Mouse (Mus musculus) cerebellum, adult 2 months (tissue): ENCODE results near the gene Sox11. TPM values are rescaled to one million over a fixed set of nuclear protein-coding genes. Genes with fewer than 3 reads are reported as not detected.

Source experiments
- DNase-seq, 2 experiments: peaks; one replicate each; pipeline ENCODE4 v3.0.0; 2021
- H3K27ac ChIP-seq: fragments of 200-500 bp; 2 replicates; pipeline ENCODE4 v1.5.1; 2012; ENCODE audit warnings: low read length, control low read depth, inconsistent platforms; ENCODE audit not compliant: insufficient read depth
- H3K27me3 ChIP-seq: fragments of 200-500 bp; 2 replicates; pipeline ENCODE4 v1.6.1; 2012; ENCODE audit warnings: inconsistent platforms, mild to moderate bottlenecking, low read length, moderate library complexity; ENCODE audit not compliant: control insufficient read depth, insufficient read depth
- H3K4me1 ChIP-seq: fragments of 200-500 bp; 2 replicates; pipeline ENCODE4 v1.6.1; 2011; ENCODE audit warnings: low read length; ENCODE audit not compliant: control insufficient read depth, insufficient read depth
- H3K4me3 ChIP-seq: fragments of 200-500 bp; replicated peaks from 2 replicates; pipeline ENCODE3; 2011; ENCODE audit warnings: mild to moderate bottlenecking, low read depth, low read length, control low read depth; ENCODE audit not compliant: insufficient read depth
- CTCF ChIP-seq: fragments of 200-500 bp; IDR thresholded peaks from 2 replicates; pipeline ENCODE4 v1.5.1; 2011; ENCODE audit warnings: low read depth, mild to moderate bottlenecking, control low read depth, low read length, moderate library complexity, borderline replicate concordance; ENCODE audit not compliant: insufficient read depth
- POLR2A ChIP-seq: fragments of 200-500 bp; IDR thresholded peaks from 2 replicates; pipeline ENCODE4 v1.6.1; 2011; ENCODE audit warnings: low read length, control low read depth, borderline replicate concordance; ENCODE audit not compliant: insufficient read depth
- WGBS: fragments of 180-500 bp; shearing (Covaris S2); methylation state at CpG from one replicate; pipeline ENCODE4 v1.1.7; 2018; 5-methylcytosine and 5-hydroxymethylcytosine counted together
- polyA plus RNA-seq: library from polyadenylated mRNA; depleted of rRNA; stranded (reverse); fragments of >200 nt; gene quantifications from 2 replicates; pipeline ENCODE4 v1.2.3, GENCODE M21; 2012

The Sox11 gene
- polyA plus RNA-seq, 1 experiment: 2.0 TPM

DNA sequence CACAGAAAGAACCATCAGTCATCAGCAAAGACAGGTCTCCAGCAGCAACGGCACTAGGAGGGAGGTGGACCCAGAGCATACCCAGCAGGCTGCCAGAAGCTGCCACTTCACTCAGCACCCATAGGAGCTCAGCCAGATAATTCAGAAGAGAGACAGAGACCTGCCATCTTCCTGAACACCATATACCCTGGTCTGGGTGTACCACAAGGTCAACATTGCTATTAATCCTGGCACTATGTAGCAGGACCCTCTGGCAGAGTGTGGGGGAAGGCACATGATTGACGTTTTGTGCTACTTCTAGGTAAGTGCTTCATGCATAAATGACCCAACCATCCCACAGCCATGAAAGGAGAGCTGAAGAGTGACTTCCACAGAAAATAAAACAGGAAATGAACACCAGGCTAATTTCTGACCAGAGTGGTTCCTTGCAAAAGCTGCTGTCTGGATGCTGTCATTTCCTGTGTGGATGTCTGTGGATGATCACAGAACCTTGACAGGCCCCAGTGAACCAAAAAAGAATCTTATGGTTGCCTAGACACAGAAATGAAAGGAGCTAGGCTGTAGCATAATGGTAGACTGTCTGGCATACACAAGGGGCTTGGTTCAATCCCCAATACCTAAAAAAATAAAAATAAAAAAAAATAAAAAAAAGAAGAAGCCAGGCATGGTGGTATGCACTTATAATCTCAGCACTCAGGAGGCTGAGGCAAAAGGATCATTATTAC lies 37.5 kb downstream of the Sox11 start:
- no peak for TF ChIP-seq POLR2A
- TF ChIP-seq CTCF: no peak
- 46% methylated on average over 2 of the region's 2 CpGs for WGBS
- no peaks in the 10 kb centered on the region for H3K4me1 ChIP-seq
- no peaks in the 10 kb centered on the region; the same call in 1 of the 2 replicates for H3K27me3 ChIP-seq
- no peak for DNase-seq
- no peak overlapping the region for H3K4me3 ChIP-seq
- H3K27ac ChIP-seq: no peak overlapping the region

GRCm38 (mm10) chr12:27303190-27303589 lies 39.2 kb downstream of the Sox11 start:
- no peak for DNase-seq
- TF ChIP-seq CTCF (no peak), POLR2A (no peak)
- Histone ChIP-seq H3K27me3 (no peaks in the 10 kb centered on the region; the same call in 1 of the 2 replicates), H3K4me1 (no peaks in the 10 kb centered on the region), H3K27ac (no peak overlapping the region), H3K4me3 (no peak overlapping the region)
- WGBS: 89% methylated on average over 6 of the region's 6 CpGs

GRCm38 (mm10) chr12:27298721-27299120 lies 43.7 kb downstream of the Sox11 start:
- H3K27me3 ChIP-seq: no peaks in the 10 kb centered on the region
- TF ChIP-seq POLR2A (no peak), CTCF (no peak)
- WGBS: 51% methylated on average over 3 of the region's 3 CpGs
- no peaks in the 10 kb centered on the region for H3K4me1 ChIP-seq
- no peak for DNase-seq
- no peak overlapping the region for H3K4me3 ChIP-seq
- H3K27ac ChIP-seq: no peak overlapping the region

DNA sequence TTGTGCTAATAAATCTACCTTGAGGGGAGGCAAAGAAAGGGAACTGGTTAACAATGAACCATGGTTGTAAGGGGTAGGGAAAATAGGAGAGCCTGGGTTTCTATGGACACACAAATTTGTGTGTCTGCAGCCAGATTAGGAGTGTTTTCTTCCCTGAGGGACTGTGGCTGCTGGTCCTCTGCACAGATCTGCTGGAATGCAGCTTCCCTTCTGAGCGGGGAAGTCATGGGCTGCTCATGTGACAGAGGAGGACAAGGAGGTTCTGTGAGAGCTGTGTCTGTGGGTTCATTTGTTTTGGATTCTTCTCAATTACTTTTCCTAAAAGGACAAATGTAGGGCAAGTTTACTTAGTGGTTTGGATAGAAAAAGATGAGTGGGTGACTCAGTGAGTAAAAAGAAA lies 48.2 kb downstream of the Sox11 start:
- 51% methylated on average over 1 of the region's 1 CpGs for WGBS
- no peaks in the 10 kb centered on the region for H3K4me1 ChIP-seq
- H3K27ac ChIP-seq: no peak overlapping the region
- no peak overlapping the region for H3K4me3 ChIP-seq
- TF ChIP-seq CTCF (no peak), POLR2A (no peak)
- DNase-seq: no peak
- H3K27me3 ChIP-seq: no peaks in the 10 kb centered on the region

DNA sequence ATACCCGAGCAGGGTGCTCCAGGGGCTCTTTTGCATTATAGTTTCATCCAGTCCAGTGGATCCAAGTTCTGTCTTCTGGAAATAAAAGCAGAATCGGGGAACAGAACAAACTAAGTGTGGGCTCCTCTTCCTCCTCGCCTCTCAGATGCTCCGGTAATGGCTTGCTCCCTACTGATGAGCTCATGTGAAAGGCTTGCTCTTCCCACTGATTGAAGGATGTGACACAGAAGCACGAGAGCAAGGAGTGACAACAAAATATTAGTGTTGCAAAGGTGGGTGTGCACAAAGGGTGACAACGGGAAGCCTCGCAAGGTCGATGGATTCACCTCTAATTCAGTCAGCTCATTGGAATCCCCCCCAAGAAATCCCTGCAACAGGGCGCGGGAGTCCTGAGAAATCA lies 48.6 kb downstream of the Sox11 start:
- WGBS: 81% methylated on average over 10 of the region's 10 CpGs
- H3K27ac ChIP-seq: no peak overlapping the region
- TF ChIP-seq CTCF (no peak), POLR2A (no peak)

GRCm38 (mm10) chr12:27293208-27293607 lies 49.2 kb downstream of the Sox11 start:
- no peaks in the 10 kb centered on the region for H3K4me1 ChIP-seq
- no peak overlapping the region for H3K4me3 ChIP-seq
- WGBS: 66% methylated on average over 1 of the region's 1 CpGs
- TF ChIP-seq CTCF: no peak
- no peak for TF ChIP-seq POLR2A
- DNase-seq: no peak
- no peak overlapping the region for H3K27ac ChIP-seq
- no peaks in the 10 kb centered on the region for H3K27me3 ChIP-seq

More for the DNA sequence above, 48.6 kb downstream of the Sox11 start:
- DNase-seq: no peak
- H3K4me3 ChIP-seq: no peak overlapping the region
- no peaks in the 10 kb centered on the region for H3K4me1 ChIP-seq
- no peaks in the 10 kb centered on the region for H3K27me3 ChIP-seq
